Mouse (Mus musculus) kidney, postnatal 36 days (tissue): ENCODE data around the gene Chd9.
"Not testable (repeated sequence)": the region's sequence is repeated elsewhere in the genome, so short reads cannot be mapped to it uniquely, and the experiment has no call there.

ENCODE experiments used
- DNase-seq, 2 experiments: peaks; one replicate each; pipeline ENCODE4 v3.0.0; 2021 to 2022; ENCODE audit warnings: mixed read lengths in 2 of 2

Gene Chd9

GRCm38 (mm10) chr8:90871375-90872080 is 43.4 kb downstream of the Chd9 start:
- peak in 1 of 2 experiments; percentile 47 for DNase-seq

DNA sequence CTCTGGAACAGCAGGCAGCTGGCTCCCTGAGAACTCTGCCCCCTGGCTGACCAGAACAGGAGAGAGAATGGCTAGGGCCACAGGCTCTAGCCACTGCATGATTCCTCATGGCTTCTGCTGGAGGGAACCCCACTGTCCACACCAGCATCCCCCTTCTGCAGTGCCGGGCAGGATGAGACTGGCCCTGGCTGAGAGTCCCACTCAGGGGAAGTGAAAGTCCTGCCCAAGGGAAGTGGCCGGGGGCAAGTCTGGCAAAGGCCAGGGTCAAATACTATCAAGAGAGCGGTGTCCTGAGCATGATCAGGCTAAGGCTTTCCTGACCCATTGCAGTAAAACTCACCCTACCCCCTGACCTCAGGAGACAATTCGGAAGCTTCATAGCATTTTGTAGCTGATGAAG is 44.9 kb downstream of the Chd9 start:
- no peak for DNase-seq

DNA sequence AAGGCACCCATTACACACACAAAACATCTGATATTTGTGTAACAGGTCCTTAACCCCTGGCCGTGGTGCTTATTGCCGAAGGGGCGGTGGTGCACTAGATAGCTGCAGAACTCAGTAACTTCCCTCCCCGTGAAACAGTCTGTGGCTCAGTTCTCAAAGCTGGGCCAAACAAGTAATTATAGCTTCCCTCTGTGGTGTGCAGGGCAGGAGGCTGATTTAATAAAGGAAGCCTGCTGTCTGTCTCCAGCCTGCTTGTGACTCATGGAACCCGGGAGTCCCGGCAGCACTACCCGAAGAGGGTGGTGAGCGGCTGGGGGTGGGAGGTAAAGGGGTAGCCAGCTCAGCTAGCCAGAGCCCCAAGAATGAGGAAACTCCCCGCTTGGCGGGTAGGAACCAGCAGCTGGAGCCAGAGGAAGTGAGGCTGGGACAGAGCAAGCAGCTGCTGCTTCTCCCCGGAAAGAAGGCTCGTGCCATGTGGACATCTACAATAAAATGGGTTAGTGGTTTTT is 48.1 kb downstream of the Chd9 start:
- peak; percentile 46 to 60 for DNase-seq

GRCm38 (mm10) chr8:90876722-90877429 is 48.7 kb downstream of the Chd9 start:
- DNase-seq = peak; percentile 93 to 95

DNA sequence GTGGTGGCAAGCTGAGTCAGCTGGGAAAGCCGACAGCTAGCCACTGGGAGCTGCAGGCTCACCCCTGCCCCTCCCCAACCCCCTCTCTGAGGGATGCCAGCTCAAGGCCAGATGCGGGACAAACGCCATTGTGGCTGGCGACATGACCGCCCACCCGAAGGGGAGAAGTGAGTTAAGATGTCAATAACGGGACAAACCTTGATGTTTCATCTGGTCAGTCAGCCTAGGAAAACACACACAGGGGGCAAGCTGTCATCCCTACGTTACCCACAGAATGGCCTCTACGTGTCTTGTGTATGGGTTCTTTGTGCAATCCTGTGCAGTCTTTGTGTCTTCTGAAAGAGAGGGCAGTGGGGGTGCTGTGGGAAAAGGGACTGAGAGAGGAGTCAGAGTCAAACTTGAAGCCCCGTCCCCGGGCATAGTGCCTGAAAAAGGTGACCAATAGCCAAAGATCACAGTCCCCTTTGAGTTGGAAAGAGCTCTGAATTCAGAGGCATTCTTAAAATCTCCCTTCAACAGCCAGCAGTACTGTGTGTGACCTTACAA is 49.4 kb downstream of the Chd9 start:
- peak in 1 of 2 experiments; percentile 27 for DNase-seq

DNA sequence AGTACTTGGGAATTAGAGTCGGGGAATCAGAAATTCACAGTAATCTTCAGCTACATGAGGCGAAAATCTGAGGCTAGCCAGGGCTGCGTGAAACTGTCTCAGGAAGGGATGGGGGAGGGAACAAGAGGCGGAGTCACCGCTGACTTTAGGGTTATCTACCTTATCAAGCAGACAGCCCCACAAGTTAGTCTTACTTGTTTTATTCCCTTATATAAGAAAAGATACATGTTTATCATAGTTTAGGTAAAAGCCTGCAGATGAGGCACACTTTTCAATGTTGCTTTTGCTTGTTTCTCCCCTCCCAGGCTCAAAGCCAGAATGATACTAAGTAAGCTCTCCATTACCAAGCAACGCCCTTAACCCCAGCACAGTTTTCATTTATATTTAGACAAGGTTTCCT is 50.4 kb downstream of the Chd9 start:
- DNase-seq = no peak

DNA sequence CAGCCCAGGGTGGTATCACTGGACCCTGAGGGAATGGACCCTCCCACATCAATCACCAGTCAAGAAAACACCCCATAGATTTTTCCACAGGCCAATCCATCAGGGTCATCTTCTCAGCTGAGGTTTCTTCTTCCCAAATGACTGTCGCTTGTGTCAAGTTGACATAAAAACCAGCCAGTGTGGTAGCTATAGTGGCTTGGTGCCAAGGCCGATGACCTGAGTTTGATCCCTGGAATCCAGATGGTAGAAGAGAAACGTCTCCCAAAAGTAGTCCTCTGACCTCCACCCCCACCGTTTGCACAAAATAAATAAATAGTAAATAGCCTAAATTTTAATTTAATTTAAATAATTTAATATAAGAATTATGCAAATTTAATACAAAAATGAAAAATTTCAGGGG is 51.9 kb downstream of the Chd9 start:
- DNase-seq = no peak

- peak in 1 of 2 experiments; percentile 15 for DNase-seq
These were observed 53.0 kb downstream of the Chd9 start for GRCm38 (mm10) chr8:90881181-90881580.

- DNase-seq = no peak
These were observed 54.0 kb downstream of the Chd9 start for GRCm38 (mm10) chr8:90882088-90882691.

- DNase-seq = no peak
These were observed 57.7 kb downstream of the Chd9 start for GRCm38 (mm10) chr8:90885671-90886368.

- not testable (repeated sequence) for DNase-seq
These were observed 58.2 kb downstream of the Chd9 start for GRCm38 (mm10) chr8:90886369-90886712.

- not testable (repeated sequence) for DNase-seq
These were observed 59.2 kb downstream of the Chd9 start for GRCm38 (mm10) chr8:90887328-90887727.

- no peak for DNase-seq
These were observed 63.9 kb downstream of the Chd9 start for GRCm38 (mm10) chr8:90891872-90892578.

GRCm38 (mm10) chr8:90892579-90892919 is 64.4 kb downstream of the Chd9 start:
- DNase-seq = peak in 1 of 2 experiments; percentile 21

DNA sequence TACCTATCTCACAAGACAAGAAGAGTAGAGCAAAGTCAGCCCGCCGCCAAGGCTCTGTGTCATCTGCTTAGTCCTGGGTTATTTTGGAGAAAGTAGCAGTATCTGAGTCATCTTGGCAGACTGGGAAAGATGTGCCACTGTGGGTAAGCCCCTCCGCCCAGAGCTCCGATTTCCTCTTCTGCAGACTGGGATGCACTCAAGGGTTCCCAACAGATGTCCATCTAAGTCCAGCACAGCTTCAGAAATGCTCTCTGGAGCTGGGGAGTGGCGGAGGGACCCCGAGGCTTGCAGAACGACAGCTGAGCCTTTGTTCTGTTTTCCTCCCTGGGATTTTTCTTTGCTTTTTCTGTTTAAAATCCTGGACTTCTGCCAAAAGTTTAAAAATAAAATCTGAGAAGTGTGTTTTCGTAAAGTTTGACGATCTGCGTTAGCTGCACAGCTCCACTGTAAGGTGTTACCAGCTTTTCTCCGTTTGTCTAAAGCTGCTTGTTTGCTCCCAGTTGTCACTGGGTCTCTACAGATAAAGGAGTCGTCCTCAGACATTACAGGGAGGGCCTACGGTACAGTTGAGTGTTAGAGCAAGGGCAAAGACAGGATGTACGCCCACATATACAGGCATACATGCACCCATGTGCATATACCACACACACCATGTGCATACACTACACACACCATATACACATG is 66.2 kb downstream of the Chd9 start:
- DNase-seq = no peak

DNA sequence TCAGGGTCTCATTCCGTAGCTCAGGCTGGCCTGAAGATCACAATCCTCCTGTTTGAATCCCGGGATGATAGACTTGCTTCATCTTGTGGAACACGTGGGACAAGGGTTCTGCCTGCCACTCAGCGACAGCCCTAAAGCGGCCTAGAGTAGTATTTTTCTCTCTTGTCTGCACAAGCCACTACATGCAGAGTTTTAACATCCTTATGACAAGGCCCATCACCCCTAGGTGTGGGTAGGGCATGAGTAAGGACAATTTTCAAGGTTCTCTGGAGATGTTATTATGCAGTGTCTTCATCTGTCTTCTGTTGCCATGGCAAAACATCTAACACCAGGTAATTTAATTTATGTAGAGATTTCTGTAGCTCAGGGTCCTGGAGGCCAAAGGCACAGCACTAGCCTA is 69.2 kb downstream of the Chd9 start:
- DNase-seq = no peak

GRCm38 (mm10) chr8:90898578-90898977 is 70.4 kb downstream of the Chd9 start:
- DNase-seq = no peak

GRCm38 (mm10) chr8:90902002-90902401 is 73.8 kb downstream of the Chd9 start:
- no peak for DNase-seq

DNA sequence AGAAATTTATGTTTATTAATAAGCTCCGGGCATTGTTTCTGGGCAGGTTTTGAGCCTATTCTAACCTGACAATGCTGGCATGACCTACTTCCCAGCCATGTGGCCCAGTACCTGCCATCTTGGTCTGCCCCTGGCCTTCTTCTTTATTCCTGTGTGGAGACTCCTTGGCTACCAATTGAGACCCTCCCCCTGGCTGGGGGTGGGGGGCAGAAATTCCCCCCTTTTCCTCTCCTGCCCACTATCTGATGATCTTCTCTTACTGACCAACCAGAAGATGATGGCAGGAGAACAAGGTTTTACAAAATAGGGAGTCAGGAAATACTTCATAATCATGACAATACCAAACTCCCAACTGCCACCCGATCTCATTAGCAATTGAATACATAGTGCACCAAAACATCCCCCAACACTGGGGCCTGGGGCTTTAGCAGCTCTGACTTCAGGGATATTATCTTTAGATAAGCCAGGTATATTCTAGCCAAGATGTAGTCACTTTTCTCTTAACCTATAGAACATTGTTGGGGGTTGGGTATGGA is 76.1 kb downstream of the Chd9 start:
- DNase-seq = no peak

GRCm38 (mm10) chr8:90906922-90907321 is 78.8 kb downstream of the Chd9 start:
- no peak for DNase-seq

GRCm38 (mm10) chr8:90907516-90907847 is 79.3 kb downstream of the Chd9 start:
- DNase-seq = peak in 1 of 2 experiments; percentile 43
